Mouse (Mus musculus): Measurements from ENCODE around the gene Lefty2.

DNA sequence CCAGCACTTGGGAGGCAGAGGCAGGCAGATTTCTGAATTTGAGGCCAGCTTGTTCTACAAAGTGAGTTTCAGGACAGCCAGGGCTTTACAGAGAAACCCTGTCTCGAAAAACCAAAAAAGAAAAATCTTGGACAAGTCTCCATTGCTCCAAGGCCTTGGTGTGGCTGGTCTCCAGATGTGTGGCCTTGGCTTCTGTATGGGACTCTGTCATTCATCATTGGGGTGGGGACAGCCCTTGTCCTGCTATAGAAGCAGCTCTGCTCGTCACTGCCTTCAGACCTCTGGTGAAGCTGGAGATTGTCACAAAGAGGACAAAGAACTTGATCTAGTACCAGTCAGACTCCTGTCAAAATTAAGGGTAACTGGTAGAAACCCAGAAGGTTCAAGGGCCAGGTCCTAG lies 18.3 kb upstream of the Lefty2 start:
- TF ChIP-seq CTCF (IDR thresholded peaks at IDR 0.05; ENCODE audit: low read depth, low read length) (no peak), EP300 (IDR thresholded peaks at IDR 0.05; ENCODE audit: insufficient read depth, low read depth, low read length) (no peak)

Measured in ES-Bruce4 (cell line).